Mouse (Mus musculus) kidney, adult 2 months (tissue): ENCODE data around the gene Magi1.

Experiments used
- CTCF ChIP-seq: fragments of 200-500 bp; conservative IDR thresholded peaks from 2 replicates; pipeline ENCODE4 v1.5.1; 2011; ENCODE audit warnings: low read depth, mild to moderate bottlenecking, control low read depth, low read length, moderate library complexity, mixed read lengths; ENCODE audit not compliant: insufficient read depth, insufficient read length
- POLR2A ChIP-seq: fragments of 200-500 bp; IDR thresholded peaks from one replicate; pipeline ENCODE4 v1.6.1; 2011; ENCODE audit warnings: low read depth, low read length, control low read depth

DNA sequence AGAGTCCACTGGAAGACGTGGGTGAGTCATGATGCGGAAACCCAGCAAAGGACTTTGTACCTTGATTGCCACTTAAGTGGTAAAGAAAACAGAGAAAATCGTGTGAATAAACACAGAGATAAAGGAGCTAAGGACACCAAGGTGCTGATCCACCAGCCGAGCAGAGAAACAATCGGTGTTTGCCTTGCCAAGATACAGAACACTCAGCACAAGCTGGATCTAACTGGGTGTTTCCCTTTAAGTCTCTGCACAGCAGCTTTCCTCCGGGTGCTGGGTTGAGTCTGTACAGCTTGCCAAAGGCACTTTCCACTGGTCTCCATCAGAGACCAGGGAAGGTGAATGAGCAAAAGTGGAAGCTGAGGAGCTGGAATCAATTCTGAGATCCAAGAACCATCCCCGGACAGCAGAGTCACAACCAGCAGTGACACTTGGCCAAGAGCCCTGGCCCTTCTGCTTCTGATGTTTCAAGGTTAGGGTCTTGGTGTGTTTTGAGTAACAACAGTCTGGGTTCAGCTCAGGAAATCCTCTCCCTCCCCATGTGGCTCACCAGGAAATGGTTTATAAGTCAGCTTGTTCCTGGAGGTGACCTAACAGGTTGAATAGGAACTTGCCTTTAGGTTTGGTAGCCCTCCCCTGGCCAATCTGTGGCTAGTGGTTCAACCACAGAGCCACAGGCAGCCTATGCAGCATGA is 96.9 kb downstream of the Magi1 start:
- TF ChIP-seq CTCF, result no peak
- TF ChIP-seq POLR2A, result no peak
